Mouse (Mus musculus) B cell, adult 67 days (primary cell): ENCODE measurements around the gene Cdk2ap1. TPM values are rescaled to one million over a fixed set of nuclear protein-coding genes. Genes with fewer than 3 reads are reported as not detected.

Experiments
- total RNA-seq, 2 experiments: library from RNA; stranded (reverse); gene quantifications; 4 replicates each; pipeline ENCODE4 v1.2.4; 2023

The Cdk2ap1 gene
- total RNA-seq: 100 to 1,000 TPM; 117 to 124 TPM

DNA sequence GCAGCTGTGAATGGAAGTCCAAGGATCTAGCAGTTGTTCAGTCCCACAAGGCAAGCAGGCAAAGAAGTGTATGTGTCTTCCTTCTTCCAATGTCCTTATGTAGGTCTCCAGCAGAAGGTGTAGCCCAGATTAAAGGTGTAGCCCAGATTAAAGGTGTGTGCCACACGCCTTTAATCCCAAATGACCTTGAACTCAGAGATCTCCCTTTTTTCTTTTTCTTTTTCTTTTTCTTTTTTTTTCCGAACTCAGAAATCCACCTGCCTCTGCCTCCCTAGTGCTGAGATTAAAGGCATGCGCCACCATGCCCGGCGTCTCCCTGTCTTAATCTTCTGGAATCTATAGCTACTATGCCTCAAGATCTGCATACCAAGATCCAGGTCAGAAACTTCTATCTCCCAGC is at the start of gene Cdk2ap1:
Gene Cdk2ap1 (minus strand): TSS at position 101 of the 400 bp plus-strand sequence.

DNA sequence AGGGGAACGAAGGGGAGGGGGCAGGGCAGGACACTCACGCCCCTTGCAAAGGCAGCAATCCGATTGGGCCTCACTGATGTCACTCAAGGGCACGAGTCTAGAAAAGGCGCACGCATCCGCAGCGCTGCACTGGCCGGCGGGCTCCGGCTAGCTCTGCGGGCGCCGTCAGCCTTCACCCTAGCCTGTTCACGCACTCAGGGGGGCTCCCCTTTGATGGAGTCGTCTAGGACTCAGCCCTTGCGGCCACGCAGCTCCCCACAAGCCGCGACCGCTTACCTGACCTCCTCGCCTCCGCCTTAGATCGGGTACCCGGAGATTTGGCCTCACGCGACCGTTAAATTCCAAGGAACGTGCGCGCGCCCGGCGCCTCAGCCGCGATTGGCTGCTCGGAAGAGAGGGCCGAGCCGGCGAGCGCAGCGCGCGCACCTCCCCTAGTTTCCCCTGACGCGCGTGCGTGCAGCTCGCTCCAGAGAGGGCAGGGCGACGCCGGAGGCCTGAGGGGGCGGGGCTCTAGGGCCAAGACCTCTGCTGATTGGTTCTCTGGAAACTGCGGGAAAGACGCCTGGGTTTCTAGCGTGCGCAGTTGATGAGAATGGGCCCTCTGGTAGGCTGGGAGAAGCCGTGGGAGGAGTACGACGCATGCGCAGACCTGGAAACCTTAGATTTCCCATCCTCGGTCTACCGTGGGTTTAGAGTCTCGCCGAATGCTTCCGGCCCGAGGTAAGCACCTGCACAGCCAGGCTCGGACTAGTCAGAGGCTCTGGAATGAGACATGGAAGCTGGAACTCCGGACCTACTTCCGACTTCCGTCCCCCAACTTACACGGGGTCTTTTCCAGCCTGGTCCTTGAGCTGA is 35.1 kb downstream of the Cdk2ap1 start, which contains the start of the genes Mphosph9 and 2810006K23Rik:
Gene Mphosph9 (minus strand): TSS at position 463 of the 855 bp plus-strand sequence.
Gene 2810006K23Rik (plus strand): TSS at position 580 of the 855 bp plus-strand sequence.

Other genes with a start within 250 kb of the Cdk2ap1 start
- 10 to 100 TPM; 33.9 to 38.1 TPM for gene Arl6ip4, start 247.0 kb downstream of the Cdk2ap1 start, total RNA-seq
- 10 to 100 TPM; 55.3 to 56.5 TPM for gene Pitpnm2, start 113.3 kb downstream of the Cdk2ap1 start, total RNA-seq
- 10 to 100 TPM; 32.5 to 33.4 TPM for gene Mphosph9, start 35.1 kb downstream of the Cdk2ap1 start, total RNA-seq
- 1 to 10 TPM; 7.6 to 9.1 TPM for gene 2810006K23Rik, start 35.0 kb downstream of the Cdk2ap1 start, total RNA-seq
- 100 to 1,000 TPM; 222 to 225 TPM for gene Sbno1, start 62.9 kb upstream of the Cdk2ap1 start, total RNA-seq
- gene Kmt5a, start 76.8 kb upstream of the Cdk2ap1 start, total RNA-seq: 10 to 100 TPM; 59.4 to 60.1 TPM
- gene Rilpl2, start 115.3 kb upstream of the Cdk2ap1 start, total RNA-seq: 100 to 1,000 TPM; 130 to 175 TPM
- 10 to 100 TPM; 18.8 to 21.7 TPM for gene Snrnp35, start 120.1 kb upstream of the Cdk2ap1 start, total RNA-seq
- 1 to 10 TPM; 2.1 to 2.5 TPM for gene Rilpl1, start 168.3 kb upstream of the Cdk2ap1 start, total RNA-seq
- 100 to 1,000 TPM; 103 to 111 TPM for gene Tmed2, start 177.6 kb upstream of the Cdk2ap1 start, total RNA-seq
- gene Ddx55, start 189.8 kb upstream of the Cdk2ap1 start, total RNA-seq: 10 to 100 TPM; 42.3 to 42.4 TPM
- 10 to 100 TPM; 31.0 to 31.2 TPM for gene Eif2b1, start 216.0 kb upstream of the Cdk2ap1 start, total RNA-seq
- 10 to 100 TPM; 36.4 to 49.6 TPM for gene Gtf2h3, start 216.1 kb upstream of the Cdk2ap1 start, total RNA-seq